Mouse (Mus musculus): ENCODE measurements around the gene Ccm2. TPM values are rescaled to one million over a fixed set of nuclear protein-coding genes. Genes with fewer than 3 reads are reported as not detected.
A peak's percentile ranks its signal among the peaks of the same experiment; 100 is the strongest.

Gene Ccm2
- total and polyA plus RNA-seq, 2 experiments from 2014 or later: 77.5 to 80.2 TPM

GRCm38 (mm10) chr11:6529961-6530360 is 16.7 kb upstream of the Ccm2 start:
- no peak for TF ChIP-seq CTCF (IDR thresholded peaks at IDR 0.05; ENCODE audit: low read depth)
- no peak overlapping the region for H3K9ac ChIP-seq (replicated peaks; ENCODE audit: low read length)
- 89% methylated on average over 8 of the region's 8 CpGs for WGBS

GRCm38 (mm10) chr11:6530746-6531145 is 15.9 kb upstream of the Ccm2 start:
- WGBS: 90% methylated on average over 3 of the region's 3 CpGs
- ATAC-seq: no peak
- DNase-seq (ENCODE audit: low spot score): no peak
- H3K9ac ChIP-seq (replicated peaks; ENCODE audit: low read length): no peak overlapping the region
- peaks cover 8% of the 10 kb centered on the region for H3K36me3 ChIP-seq (ENCODE audit: insufficient read depth, low read length)
- no peak for TF ChIP-seq CTCF (IDR thresholded peaks at IDR 0.05; ENCODE audit: low read depth)
- H3K4me3 ChIP-seq (ENCODE audit: low read length): no peak overlapping the region
- H3K9me3 ChIP-seq (ENCODE audit: low read length): no peaks in the 10 kb centered on the region
- no peak overlapping the region for H3K27ac ChIP-seq
- no peak overlapping the region for H3K4me2 ChIP-seq (ENCODE audit: low read depth, low read length)
- no peaks in the 10 kb centered on the region for H3K27me3 ChIP-seq (ENCODE audit: insufficient read depth, low read length)
- no peaks in the 10 kb centered on the region for H3K4me1 ChIP-seq (ENCODE audit: insufficient read depth, low read length)

More at GRCm38 (mm10) chr11:6529961-6530360, 16.7 kb upstream of the Ccm2 start:
- no peak for DNase-seq (ENCODE audit: low spot score)
- H3K36me3 ChIP-seq (ENCODE audit: insufficient read depth, low read length): peaks cover 16% of the 10 kb centered on the region
- H3K4me3 ChIP-seq (ENCODE audit: low read length): no peak overlapping the region
- ATAC-seq: no peak
- no peaks in the 10 kb centered on the region for H3K9me3 ChIP-seq (ENCODE audit: low read length)
- no peak overlapping the region for H3K27ac ChIP-seq
- no peaks in the 10 kb centered on the region for H3K4me1 ChIP-seq (ENCODE audit: insufficient read depth, low read length)
- no peaks in the 10 kb centered on the region for H3K27me3 ChIP-seq (ENCODE audit: insufficient read depth, low read length)
- no peak overlapping the region for H3K4me2 ChIP-seq (ENCODE audit: low read depth, low read length)

GRCm38 (mm10) chr11:6544683-6545082 is 2.0 kb upstream of the Ccm2 start:
- 79% methylated on average over 3 of the region's 3 CpGs for WGBS

GRCm38 (mm10) chr11:6545186-6545856 is 1.4 kb upstream of the Ccm2 start:
- 95% methylated on average over 4 of the region's 4 CpGs for WGBS
- Histone ChIP-seq H3K4me2 (ENCODE audit: low read depth, low read length) (no peak overlapping the region), H3K9ac (replicated peaks; ENCODE audit: low read length) (no peak overlapping the region), H3K27ac (no peak overlapping the region), H3K27me3 (ENCODE audit: insufficient read depth, low read length) (no peaks in the 10 kb centered on the region), H3K4me3 (ENCODE audit: low read length) (no peak overlapping the region), H3K4me1 (ENCODE audit: insufficient read depth, low read length) (peaks cover 8% of the 10 kb centered on the region), H3K9me3 (ENCODE audit: low read length) (no peaks in the 10 kb centered on the region), H3K36me3 (ENCODE audit: insufficient read depth, low read length) (no peaks in the 10 kb centered on the region)
- no peak for DNase-seq (ENCODE audit: low spot score)
- TF ChIP-seq CTCF (IDR thresholded peaks at IDR 0.05; ENCODE audit: low read depth): no peak
- no peak for ATAC-seq

More at GRCm38 (mm10) chr11:6544683-6545082, 2.0 kb upstream of the Ccm2 start:
- no peak overlapping the region for H3K4me3 ChIP-seq (ENCODE audit: low read length)
- H3K9me3 ChIP-seq (ENCODE audit: low read length): no peaks in the 10 kb centered on the region
- H3K27me3 ChIP-seq (ENCODE audit: insufficient read depth, low read length): no peaks in the 10 kb centered on the region
- H3K36me3 ChIP-seq (ENCODE audit: insufficient read depth, low read length): no peaks in the 10 kb centered on the region
- H3K9ac ChIP-seq (replicated peaks; ENCODE audit: low read length): no peak overlapping the region
- no peak for TF ChIP-seq CTCF (IDR thresholded peaks at IDR 0.05; ENCODE audit: low read depth)
- H3K4me1 ChIP-seq (ENCODE audit: insufficient read depth, low read length): peaks cover 8% of the 10 kb centered on the region
- ATAC-seq: no peak
- no peak for DNase-seq (ENCODE audit: low spot score)
- no peak overlapping the region for H3K27ac ChIP-seq
- no peak overlapping the region for H3K4me2 ChIP-seq (ENCODE audit: low read depth, low read length)

GRCm38 (mm10) chr11:6545857-6546192 is 862 bp upstream of the Ccm2 start:
- ATAC-seq (peak; percentile 11; the same call in 1 of the 2 replicates), DNase-seq (ENCODE audit: low spot score) (no peak)
- Histone ChIP-seq H3K9me3 (ENCODE audit: low read length) (no peaks in the 10 kb centered on the region), H3K4me2 (ENCODE audit: low read depth, low read length) (peak overlapping the region; percentile 79), H3K36me3 (ENCODE audit: insufficient read depth, low read length) (no peaks in the 10 kb centered on the region), H3K27me3 (ENCODE audit: insufficient read depth, low read length) (no peaks in the 10 kb centered on the region), H3K27ac (peak overlapping the region; percentile 92), H3K4me3 (ENCODE audit: low read length) (peak overlapping the region; percentile 67), H3K4me1 (ENCODE audit: insufficient read depth, low read length) (peaks cover 8% of the 10 kb centered on the region), H3K9ac (replicated peaks; ENCODE audit: low read length) (peak overlapping the region; percentile 86; the same call in 1 of the 2 replicates)
- WGBS: 22% methylated on average over 3 of the region's 3 CpGs
- TF ChIP-seq CTCF (IDR thresholded peaks at IDR 0.05; ENCODE audit: low read depth): no peak

- no peak for TF ChIP-seq CTCF (IDR thresholded peaks at IDR 0.05; ENCODE audit: low read depth)
- Histone ChIP-seq H3K9ac (replicated peaks; ENCODE audit: low read length) (peak overlapping the region; percentile 86), H3K9me3 (ENCODE audit: low read length) (no peaks in the 10 kb centered on the region), H3K4me2 (ENCODE audit: low read depth, low read length) (peak overlapping the region; percentile 79), H3K4me1 (ENCODE audit: insufficient read depth, low read length) (peaks cover 8% of the 10 kb centered on the region), H3K27me3 (ENCODE audit: insufficient read depth, low read length) (no peaks in the 10 kb centered on the region), H3K27ac (peak overlapping the region; percentile 92), H3K4me3 (ENCODE audit: low read length) (peak overlapping the region; percentile 67), H3K36me3 (ENCODE audit: insufficient read depth, low read length) (no peaks in the 10 kb centered on the region)
- 1% methylated on average over 20 of the region's 41 CpGs for WGBS
- ATAC-seq: peak; percentile 57
- peak; percentile 57 for DNase-seq (ENCODE audit: low spot score)
These were observed 472 bp downstream of the Ccm2 start for GRCm38 (mm10) chr11:6547037-6547680.
